Mouse (Mus musculus) ovary, postnatal 14 days (tissue): ENCODE measurements around the gene Itga10.
A peak's percentile ranks its signal among the peaks of the same experiment; 100 is the strongest.
"Not testable (repeated sequence)": the region's sequence is repeated elsewhere in the genome, so short reads cannot be mapped to it uniquely, and the experiment has no call there.

Experiments
- DNase-seq: peaks from one replicate; pipeline ENCODE4 v3.0.0; 2022; ENCODE audit warnings: low spot score

The Itga10 gene

GRCm38 (mm10) chr3:96680269-96680956, 35.0 kb downstream of the Itga10 start:
- no peak for DNase-seq

GRCm38 (mm10) chr3:96683496-96683895, 38.1 kb downstream of the Itga10 start:
- no peak for DNase-seq

- DNase-seq: no peak
Observed at GRCm38 (mm10) chr3:96684151-96684821, 38.9 kb downstream of the Itga10 start.

GRCm38 (mm10) chr3:96684822-96685156, 39.4 kb downstream of the Itga10 start:
- DNase-seq: no peak

- DNase-seq: not testable (repeated sequence)
Observed at GRCm38 (mm10) chr3:96686057-96686456, 40.7 kb downstream of the Itga10 start.

- no peak for DNase-seq
Observed at GRCm38 (mm10) chr3:96688854-96689253, 43.5 kb downstream of the Itga10 start.

- no peak for DNase-seq
Observed at GRCm38 (mm10) chr3:96690298-96690697, 44.9 kb downstream of the Itga10 start.

GRCm38 (mm10) chr3:96692506-96692905, 47.1 kb downstream of the Itga10 start:
- DNase-seq: peak; percentile 46

- DNase-seq: no peak
Observed at GRCm38 (mm10) chr3:96693579-96693978, 48.2 kb downstream of the Itga10 start.

GRCm38 (mm10) chr3:96696198-96696765, 50.9 kb downstream of the Itga10 start, which contains the start of gene Pias3:
Gene Pias3 (plus strand): TSS chr3:96696384.
- peak; percentile 78 for DNase-seq

- peak; percentile 84 for DNase-seq
Observed at GRCm38 (mm10) chr3:96696766-96697732, 51.7 kb downstream of the Itga10 start.

GRCm38 (mm10) chr3:96698993-96699690, 53.8 kb downstream of the Itga10 start:
- DNase-seq: no peak

- DNase-seq: no peak
Observed at GRCm38 (mm10) chr3:96700376-96700775, 55.0 kb downstream of the Itga10 start.

- no peak for DNase-seq
Observed at GRCm38 (mm10) chr3:96701003-96701402, 55.6 kb downstream of the Itga10 start.

- DNase-seq: no peak
Observed at GRCm38 (mm10) chr3:96704778-96705177, 59.4 kb downstream of the Itga10 start.

- no peak for DNase-seq
Observed at GRCm38 (mm10) chr3:96706217-96706616, 60.8 kb downstream of the Itga10 start.

- no peak for DNase-seq
Observed at GRCm38 (mm10) chr3:96706984-96707383, 61.6 kb downstream of the Itga10 start.

GRCm38 (mm10) chr3:96707903-96708683, 62.7 kb downstream of the Itga10 start, which contains the start of gene Nudt17:
Gene Nudt17 (minus strand): TSS chr3:96708562.
- peak; percentile 79 for DNase-seq

GRCm38 (mm10) chr3:96708684-96709064, 63.3 kb downstream of the Itga10 start:
- DNase-seq: no peak
